Mouse (Mus musculus): ENCODE measurements around the gene Flnb. TPM values are rescaled to one million over a fixed set of nuclear protein-coding genes. Genes with fewer than 3 reads are reported as not detected.

Flnb gene
- total and polyA plus RNA-seq, 2 experiments from 2014 or later, result 4.2 to 32.7 TPM

DNA sequence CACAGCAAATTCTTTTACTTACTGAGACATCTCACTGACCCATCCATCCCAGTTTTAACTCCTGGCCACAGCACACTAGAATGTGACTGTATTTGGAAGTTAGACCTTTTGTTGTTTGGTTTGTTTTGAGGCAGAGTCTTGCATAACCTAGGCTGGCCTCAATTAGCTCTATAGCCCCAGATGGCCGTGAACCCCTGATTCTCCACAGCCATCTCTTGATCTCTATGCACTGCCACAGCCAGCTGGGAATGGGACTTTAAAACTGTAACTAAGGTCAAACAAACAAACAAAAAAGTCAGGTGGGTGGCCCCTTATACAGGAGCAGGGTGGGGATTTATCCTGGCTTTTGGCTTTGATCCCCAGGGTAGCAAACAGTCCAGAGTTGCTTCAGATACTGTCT lies 156.9 kb downstream of the Flnb start:
- DNase-seq (ENCODE audit: low spot score) (no peak), ATAC-seq (no peak)
- WGBS, result 89% methylated on average over 1 of the region's 1 CpGs
- TF ChIP-seq CTCF (IDR thresholded peaks at IDR 0.05; ENCODE audit: low read depth), result no peak
- Histone ChIP-seq H3K9me3 (ENCODE audit: low read length) (no peaks in the 10 kb centered on the region), H3K27ac (no peak overlapping the region), H3K27me3 (ENCODE audit: insufficient read depth, low read length) (no peaks in the 10 kb centered on the region), H3K4me3 (ENCODE audit: low read length) (no peak overlapping the region), H3K36me3 (ENCODE audit: insufficient read depth, low read length) (no peaks in the 10 kb centered on the region), H3K4me2 (ENCODE audit: low read depth, low read length) (no peak overlapping the region), H3K9ac (replicated peaks; ENCODE audit: low read length) (no peak overlapping the region), H3K4me1 (ENCODE audit: insufficient read depth, low read length) (no peaks in the 10 kb centered on the region)

DNA sequence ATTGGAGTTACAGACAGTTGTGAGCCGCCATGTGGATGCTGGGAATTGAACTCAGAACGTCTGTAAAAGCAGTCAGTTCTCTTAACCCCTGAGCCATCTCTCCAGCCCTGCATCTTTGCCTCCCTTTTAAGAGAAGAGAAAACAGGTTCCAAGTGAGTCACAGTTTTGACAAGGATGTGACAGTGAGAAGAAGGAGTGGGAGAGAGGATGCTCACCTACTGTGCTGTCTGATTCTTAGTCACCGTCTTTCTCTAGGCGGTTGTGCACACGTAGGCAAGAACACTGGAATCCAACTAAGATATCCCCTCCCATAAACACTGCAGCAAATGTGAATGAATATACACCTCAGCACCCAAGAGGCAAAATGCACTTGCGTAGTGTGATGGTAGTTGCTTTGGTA lies 157.4 kb downstream of the Flnb start:
- Histone ChIP-seq H3K4me3 (ENCODE audit: low read length) (no peak overlapping the region), H3K27ac (no peak overlapping the region), H3K4me2 (ENCODE audit: low read depth, low read length) (no peak overlapping the region), H3K9me3 (ENCODE audit: low read length) (no peaks in the 10 kb centered on the region), H3K27me3 (ENCODE audit: insufficient read depth, low read length) (no peaks in the 10 kb centered on the region), H3K4me1 (ENCODE audit: insufficient read depth, low read length) (no peaks in the 10 kb centered on the region), H3K9ac (replicated peaks; ENCODE audit: low read length) (no peak overlapping the region), H3K36me3 (ENCODE audit: insufficient read depth, low read length) (no peaks in the 10 kb centered on the region)
- WGBS, result 87% methylated on average over 6 of the region's 6 CpGs
- ATAC-seq (no peak), DNase-seq (ENCODE audit: low spot score) (no peak)
- TF ChIP-seq CTCF (IDR thresholded peaks at IDR 0.05; ENCODE audit: low read depth), result no peak

GRCm38 (mm10) chr14:7977471-7977870 lies 159.7 kb downstream of the Flnb start:
- ATAC-seq, result no peak
- H3K4me1 ChIP-seq (ENCODE audit: insufficient read depth, low read length), result no peaks in the 10 kb centered on the region
- no peak for DNase-seq (ENCODE audit: low spot score)
- H3K27me3 ChIP-seq (ENCODE audit: insufficient read depth, low read length), result no peaks in the 10 kb centered on the region
- no peaks in the 10 kb centered on the region for H3K36me3 ChIP-seq (ENCODE audit: insufficient read depth, low read length)
- TF ChIP-seq CTCF (IDR thresholded peaks at IDR 0.05; ENCODE audit: low read depth), result no peak
- H3K4me2 ChIP-seq (ENCODE audit: low read depth, low read length), result no peak overlapping the region
- WGBS, result 91% methylated on average over 1 of the region's 1 CpGs
- no peak overlapping the region for H3K4me3 ChIP-seq (ENCODE audit: low read length)
- no peak overlapping the region for H3K27ac ChIP-seq
- H3K9ac ChIP-seq (replicated peaks; ENCODE audit: low read length), result no peak overlapping the region
- no peaks in the 10 kb centered on the region for H3K9me3 ChIP-seq (ENCODE audit: low read length)

DNA sequence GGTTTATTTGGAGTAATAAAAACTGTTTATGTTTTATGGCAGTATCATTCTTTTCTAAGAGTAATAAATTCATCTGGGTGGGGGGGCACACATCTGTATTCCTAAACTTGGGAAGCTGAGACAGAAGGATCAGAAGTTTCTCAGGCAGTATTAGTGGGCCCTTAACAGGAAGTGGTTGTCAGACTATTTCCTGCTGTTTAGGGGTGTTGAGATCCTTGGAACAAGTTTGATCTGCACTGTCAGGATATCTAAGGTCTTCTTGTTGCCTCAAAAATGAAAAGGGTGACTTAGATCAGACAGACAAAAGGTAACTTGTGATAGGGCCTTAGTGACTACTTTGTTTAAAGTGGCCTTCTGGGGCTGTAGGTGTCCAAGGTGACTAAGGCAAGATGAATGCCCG lies 160.4 kb downstream of the Flnb start:
- DNase-seq (ENCODE audit: low spot score) (no peak), ATAC-seq (no peak)
- H3K27ac ChIP-seq, result no peak overlapping the region
- TF ChIP-seq CTCF (IDR thresholded peaks at IDR 0.05; ENCODE audit: low read depth), result no peak
- H3K9me3 ChIP-seq (ENCODE audit: low read length), result no peaks in the 10 kb centered on the region
- WGBS, result 79% methylated on average over 1 of the region's 1 CpGs
- H3K4me2 ChIP-seq (ENCODE audit: low read depth, low read length), result no peak overlapping the region
- H3K36me3 ChIP-seq (ENCODE audit: insufficient read depth, low read length), result no peaks in the 10 kb centered on the region
- H3K4me1 ChIP-seq (ENCODE audit: insufficient read depth, low read length), result no peaks in the 10 kb centered on the region
- no peak overlapping the region for H3K4me3 ChIP-seq (ENCODE audit: low read length)
- H3K27me3 ChIP-seq (ENCODE audit: insufficient read depth, low read length), result no peaks in the 10 kb centered on the region
- H3K9ac ChIP-seq (replicated peaks; ENCODE audit: low read length), result no peak overlapping the region

GRCm38 (mm10) chr14:7981226-7981625 lies 163.5 kb downstream of the Flnb start:
- Histone ChIP-seq H3K4me2 (ENCODE audit: low read depth, low read length) (no peak overlapping the region), H3K36me3 (ENCODE audit: insufficient read depth, low read length) (no peaks in the 10 kb centered on the region), H3K27me3 (ENCODE audit: insufficient read depth, low read length) (no peaks in the 10 kb centered on the region), H3K9me3 (ENCODE audit: low read length) (no peaks in the 10 kb centered on the region), H3K27ac (no peak overlapping the region), H3K4me1 (ENCODE audit: insufficient read depth, low read length) (no peaks in the 10 kb centered on the region), H3K4me3 (ENCODE audit: low read length) (no peak overlapping the region), H3K9ac (replicated peaks; ENCODE audit: low read length) (no peak overlapping the region)
- ATAC-seq (no peak), DNase-seq (ENCODE audit: low spot score) (no peak)
- no peak for TF ChIP-seq CTCF (IDR thresholded peaks at IDR 0.05; ENCODE audit: low read depth)
- 95% methylated on average over 1 of the region's 1 CpGs for WGBS

- Histone ChIP-seq H3K27me3 (ENCODE audit: insufficient read depth, low read length) (no peaks in the 10 kb centered on the region), H3K27ac (no peak overlapping the region), H3K4me3 (ENCODE audit: low read length) (no peak overlapping the region), H3K9me3 (ENCODE audit: low read length) (no peaks in the 10 kb centered on the region), H3K4me2 (ENCODE audit: low read depth, low read length) (no peak overlapping the region), H3K9ac (replicated peaks; ENCODE audit: low read length) (no peak overlapping the region), H3K4me1 (ENCODE audit: insufficient read depth, low read length) (no peaks in the 10 kb centered on the region), H3K36me3 (ENCODE audit: insufficient read depth, low read length) (no peaks in the 10 kb centered on the region)
- ATAC-seq, result no peak
- TF ChIP-seq CTCF (IDR thresholded peaks at IDR 0.05; ENCODE audit: low read depth), result no peak
- no peak for DNase-seq (ENCODE audit: low spot score)
- 95% methylated on average over 6 of the region's 6 CpGs for WGBS
These were observed 169.2 kb downstream of the Flnb start for GRCm38 (mm10) chr14:7986913-7987312.

- H3K4me1 ChIP-seq (ENCODE audit: insufficient read depth, low read length), result no peaks in the 10 kb centered on the region
- no peak overlapping the region for H3K4me3 ChIP-seq (ENCODE audit: low read length)
- H3K9ac ChIP-seq (replicated peaks; ENCODE audit: low read length), result no peak overlapping the region
- no peaks in the 10 kb centered on the region for H3K36me3 ChIP-seq (ENCODE audit: insufficient read depth, low read length)
- H3K27ac ChIP-seq, result no peak overlapping the region
- TF ChIP-seq CTCF (IDR thresholded peaks at IDR 0.05; ENCODE audit: low read depth), result no peak
- no peak for ATAC-seq
- H3K4me2 ChIP-seq (ENCODE audit: low read depth, low read length), result no peak overlapping the region
- WGBS, result 55% methylated on average over 1 of the region's 1 CpGs
- no peaks in the 10 kb centered on the region for H3K27me3 ChIP-seq (ENCODE audit: insufficient read depth, low read length)
- no peak for DNase-seq (ENCODE audit: low spot score)
- no peaks in the 10 kb centered on the region for H3K9me3 ChIP-seq (ENCODE audit: low read length)
These were observed 171.6 kb downstream of the Flnb start for GRCm38 (mm10) chr14:7989371-7989770.
